Mouse (Mus musculus) forebrain, postnatal 0 days (tissue): ENCODE results near the gene Polr2f. TPM values are rescaled to one million over a fixed set of nuclear protein-coding genes. Genes with fewer than 3 reads are reported as not detected.
A peak's percentile ranks its signal among the peaks of the same experiment; 100 is the strongest.

Source experiments
- ATAC-seq: fragments of 200-750 bp; cut with Nextera tagmentation; 2 replicates; pipeline ENCODE4 v1.8.0; 2017; ENCODE audit warnings: mild to moderate bottlenecking, moderate library complexity
- DNase-seq: peaks from one replicate; pipeline ENCODE4 v3.0.0-alpha.2; 2015
- H3K27ac ChIP-seq: fragments of 300-500 bp; sonication (generic); 2 replicates; pipeline ENCODE4 v1.5.1; 2014; ENCODE audit warnings: low read depth, mild to moderate bottlenecking, antibody characterized with exemption, low read length, moderate library complexity, mixed read lengths
- H3K27me3 ChIP-seq: fragments of 300-500 bp; sonication (generic); 2 replicates; pipeline ENCODE4 v1.6.1; 2014; ENCODE audit warnings: mild to moderate bottlenecking, low read length, mixed read lengths; ENCODE audit not compliant: insufficient read depth
- H3K36me3 ChIP-seq: fragments of 300-500 bp; sonication (generic); 2 replicates; pipeline ENCODE4 v1.6.1; 2014; ENCODE audit warnings: mild to moderate bottlenecking, moderate library complexity; ENCODE audit not compliant: insufficient read depth
- H3K4me1 ChIP-seq: fragments of 300-500 bp; sonication (generic); 2 replicates; pipeline ENCODE4 v1.6.1; 2014; ENCODE audit warnings: antibody characterized with exemption; ENCODE audit not compliant: insufficient read depth
- H3K4me2 ChIP-seq: fragments of 300-500 bp; sonication (generic); 2 replicates; pipeline ENCODE4 v1.6.1; 2014; ENCODE audit warnings: low read depth, mild to moderate bottlenecking, moderate library complexity
- H3K4me3 ChIP-seq: fragments of 300-500 bp; sonication (generic); 2 replicates; pipeline ENCODE4 v1.5.1; 2014; ENCODE audit warnings: low read depth, low read length, mixed read lengths
- H3K9ac ChIP-seq: fragments of 300-500 bp; sonication (generic); 2 replicates; pipeline ENCODE4 v1.6.1; 2014; ENCODE audit warnings: mild to moderate bottlenecking
- H3K9me3 ChIP-seq: fragments of 300-500 bp; sonication (generic); 2 replicates; pipeline ENCODE4 v1.6.1; 2016; ENCODE audit warnings: low read length
- CTCF ChIP-seq: sonication (generic); IDR thresholded peaks from 2 replicates; pipeline ENCODE4 v1.5.1; 2016; ENCODE audit warnings: antibody characterized with exemption, control low read depth, low read depth
- WGBS: fragments of 180-500 bp; shearing (Covaris S2); extraction: QIAGEN DNeasy Blood & Tissue Kit; methylation state at CpG from one replicate; pipeline ENCODE4 v1.1.7; 2014; 5-methylcytosine and 5-hydroxymethylcytosine counted together
- polyA plus RNA-seq: library from polyadenylated mRNA; unstranded; fragments of >200 nt; fragmentation: Nextera tagmentation; extraction: Ambion mirVana; gene quantifications from 2 replicates; pipeline ENCODE4 v1.2.1, GENCODE M21; 2015
- total RNA-seq: library from RNA; depleted of rRNA; stranded (reverse); fragments of >200 nt; gene quantifications from 2 replicates; pipeline ENCODE4 v1.2.3, GENCODE M21; 2014

The Polr2f gene
- total and polyA plus RNA-seq, 2 experiments from 2014 or later = 48.6 to 362 TPM

DNA sequence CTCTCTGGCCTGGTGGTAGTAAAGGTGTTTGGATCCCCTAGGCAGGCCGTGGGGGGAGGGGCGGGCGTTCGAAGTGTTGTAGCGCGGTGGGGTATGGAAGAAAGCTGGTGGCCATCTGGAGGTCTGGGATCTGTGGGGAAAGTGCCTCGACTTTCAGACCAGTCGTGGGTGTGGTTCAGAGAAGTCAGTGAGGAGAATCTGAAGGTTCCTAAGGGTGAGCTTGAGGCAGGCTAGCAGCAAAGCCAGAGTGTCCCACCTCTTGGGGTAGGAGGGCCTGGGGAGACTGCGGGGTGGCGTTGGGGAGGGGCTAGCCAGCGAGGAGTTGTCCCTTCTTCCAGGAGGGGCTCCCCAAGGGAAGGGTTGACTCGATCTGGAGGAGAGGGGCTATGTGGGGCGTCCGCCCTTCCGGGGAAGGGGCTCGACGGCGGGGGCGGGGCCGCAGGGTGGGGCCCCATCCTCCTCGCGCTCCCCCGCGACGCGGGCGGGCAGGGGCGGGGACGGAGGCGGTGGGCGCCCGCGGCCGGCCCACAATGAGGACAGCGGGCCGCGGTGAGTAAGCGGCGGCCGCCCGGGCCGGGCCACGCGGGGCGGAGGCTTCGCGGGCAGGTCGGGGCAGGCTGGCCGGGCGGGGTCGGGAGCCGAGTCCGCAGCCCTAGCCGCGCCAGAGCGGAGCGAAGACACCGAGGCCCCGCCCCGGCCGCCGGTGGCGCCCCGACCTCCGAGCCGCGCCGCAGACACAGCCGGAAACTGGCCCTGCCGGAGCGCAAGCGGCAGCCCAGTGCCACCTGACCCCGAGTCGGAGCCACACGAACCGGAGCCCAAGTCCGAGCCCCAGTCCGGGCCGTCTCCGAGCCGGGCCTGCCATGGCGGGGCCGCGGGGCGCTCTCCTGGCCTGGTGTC lies 32.1 kb upstream of the Polr2f start, which contains the start of gene Micall1:
TSS of gene Micall1 (plus strand) at position 478 of the 900 bp plus-strand sequence.
- Histone ChIP-seq H3K9ac (peak within 1 kb of the TSS; percentile 91), H3K27me3 (no peaks in the 10 kb centered on the region), H3K4me3 (peak within 1 kb of the TSS; percentile 86), H3K36me3 (no peaks in the 10 kb centered on the region), H3K27ac (peak within 1 kb of the TSS; percentile 69), H3K4me1 (peaks cover 22% of the 10 kb centered on the region; the same call in 1 of the 2 replicates), H3K4me2 (peak within 1 kb of the TSS; percentile 98), H3K9me3 (no peaks in the 10 kb centered on the region)
- DNase-seq (peak; percentile 38), ATAC-seq (peak; percentile 70)
- WGBS = under 1% methylated on average over 81 of the region's 85 CpGs
- no peak for TF ChIP-seq CTCF

DNA sequence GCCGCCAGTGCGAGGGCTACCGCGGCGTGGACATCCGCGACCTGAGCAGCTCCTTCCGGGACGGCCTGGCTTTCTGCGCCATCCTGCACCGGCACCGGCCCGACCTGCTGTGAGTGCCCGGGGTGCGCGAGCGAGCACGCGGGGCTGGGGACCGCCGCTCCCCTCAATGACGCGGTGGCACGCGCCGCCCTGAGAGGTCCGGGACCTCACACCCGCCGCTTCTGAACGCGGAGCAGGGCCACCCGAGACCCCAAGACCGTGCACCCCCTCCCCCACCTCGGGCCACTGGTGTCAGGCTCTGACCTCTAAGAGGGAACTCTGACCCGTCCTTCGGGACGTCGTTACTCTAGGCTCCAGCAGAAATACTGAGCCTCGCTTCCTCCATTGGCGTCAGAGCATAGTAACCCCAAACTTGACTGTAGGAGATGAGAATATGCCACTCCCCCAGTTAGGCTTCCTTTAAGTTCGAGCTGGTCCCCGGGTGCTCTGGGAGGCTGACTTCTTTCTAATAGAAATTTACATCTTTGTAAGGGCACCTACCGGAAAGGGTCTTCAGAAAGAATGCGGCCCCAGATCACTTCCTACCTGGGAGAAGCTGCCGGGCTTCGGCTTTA lies 31.4 kb upstream of the Polr2f start:
- Histone ChIP-seq H3K9ac (peak overlapping the region; percentile 91), H3K9me3 (no peaks in the 10 kb centered on the region), H3K27ac (peak overlapping the region; percentile 69), H3K27me3 (no peaks in the 10 kb centered on the region), H3K4me2 (peak overlapping the region; percentile 98), H3K4me1 (peaks cover 22% of the 10 kb centered on the region; the same call in 1 of the 2 replicates), H3K4me3 (peak overlapping the region; percentile 86), H3K36me3 (0 out of 2 replicates have a peak, but pooled peaks cover under 1% of the 10 kb centered on the region)
- no peak for TF ChIP-seq CTCF
- ATAC-seq (peak; percentile 70), DNase-seq (peak; percentile 47)
- WGBS = 2% methylated on average over 41 of the region's 46 CpGs

DNA sequence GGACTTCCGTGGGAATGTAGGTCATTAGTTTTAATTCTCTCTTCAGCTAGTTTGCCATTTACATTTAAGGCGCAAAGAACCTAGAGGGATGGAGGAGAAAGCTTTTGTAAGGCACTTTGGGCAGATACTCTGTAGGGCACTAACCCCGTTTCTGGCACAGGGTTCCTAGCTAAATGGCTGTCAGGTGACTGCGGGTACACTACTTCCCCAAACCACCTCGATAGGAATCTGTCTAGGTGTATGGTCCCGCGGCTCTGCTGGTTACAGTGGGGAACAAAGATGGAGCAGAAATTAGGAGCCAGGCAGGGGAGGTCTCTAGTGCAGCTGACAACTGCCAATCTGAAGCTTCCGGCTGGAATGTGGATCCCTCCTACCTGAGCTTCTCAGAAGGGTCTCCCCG lies 30.8 kb upstream of the Polr2f start:
- peak overlapping the region; percentile 91 for H3K9ac ChIP-seq
- no peak for TF ChIP-seq CTCF
- peak overlapping the region; percentile 86 for H3K4me3 ChIP-seq
- DNase-seq (no peak), ATAC-seq (no peak)
- 0 out of 2 replicates have a peak, but pooled peaks cover 7% of the 10 kb centered on the region for H3K36me3 ChIP-seq
- H3K27me3 ChIP-seq = no peaks in the 10 kb centered on the region
- peak overlapping the region; percentile 98 for H3K4me2 ChIP-seq
- H3K27ac ChIP-seq = no peak overlapping the region
- H3K9me3 ChIP-seq = no peaks in the 10 kb centered on the region
- 19% methylated on average over 9 of the region's 9 CpGs for WGBS
- H3K4me1 ChIP-seq = peaks cover 22% of the 10 kb centered on the region; the same call in 1 of the 2 replicates

DNA sequence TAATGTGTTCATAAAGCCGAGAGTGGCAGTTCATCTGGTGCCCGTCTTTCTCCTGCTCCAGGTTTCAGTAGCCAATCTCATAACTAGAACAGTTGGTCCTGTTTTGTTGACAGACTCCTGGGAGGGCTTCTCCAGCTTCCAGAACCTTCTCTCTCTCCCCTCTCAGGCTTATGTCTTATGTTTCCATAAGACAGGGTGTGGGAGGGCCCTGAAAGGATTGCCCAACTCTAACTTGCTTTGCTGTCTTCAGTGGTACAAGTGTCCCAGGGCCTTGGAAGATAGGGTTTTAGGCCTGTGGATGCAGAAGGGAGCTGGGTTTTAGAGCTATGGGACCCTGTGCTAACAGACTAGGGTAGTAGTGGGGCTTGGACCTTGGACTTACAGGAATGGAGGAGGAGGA lies 30.3 kb upstream of the Polr2f start:
- H3K4me1 ChIP-seq = peaks cover 22% of the 10 kb centered on the region; the same call in 1 of the 2 replicates
- ATAC-seq (no peak), DNase-seq (no peak)
- H3K4me3 ChIP-seq = peak overlapping the region; percentile 86; the same call in 1 of the 2 replicates
- TF ChIP-seq CTCF = no peak
- WGBS = 42% methylated on average over 2 of the region's 2 CpGs
- H3K27me3 ChIP-seq = no peaks in the 10 kb centered on the region
- 0 out of 2 replicates have a peak overlapping the region, but pooled peaks have one; percentile 91 for H3K9ac ChIP-seq
- no peaks in the 10 kb centered on the region for H3K9me3 ChIP-seq
- no peak overlapping the region for H3K27ac ChIP-seq
- H3K4me2 ChIP-seq = peak overlapping the region; percentile 98
- 0 out of 2 replicates have a peak, but pooled peaks cover 12% of the 10 kb centered on the region for H3K36me3 ChIP-seq

DNA sequence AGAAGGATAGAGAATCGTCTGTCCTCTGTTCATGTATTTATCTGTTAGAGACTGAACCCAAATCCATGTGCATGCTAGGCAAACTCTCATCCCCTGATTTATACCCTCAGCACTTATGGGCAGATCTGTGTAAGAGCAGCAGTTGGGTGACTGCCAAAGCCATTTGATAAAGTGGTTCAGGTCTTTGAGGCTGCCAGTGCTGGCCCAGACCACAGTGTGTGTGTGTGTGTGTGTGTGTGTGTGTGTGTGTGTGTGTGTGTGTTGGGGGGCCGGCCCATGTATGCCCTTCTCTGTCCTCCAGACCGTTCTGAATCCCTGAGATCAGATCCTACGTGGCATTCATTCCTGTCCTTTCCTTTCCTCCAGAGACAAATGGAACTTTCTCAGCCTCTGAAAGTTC lies 29.0 kb upstream of the Polr2f start:
- no peaks in the 10 kb centered on the region for H3K9me3 ChIP-seq
- TF ChIP-seq CTCF = no peak

DNA sequence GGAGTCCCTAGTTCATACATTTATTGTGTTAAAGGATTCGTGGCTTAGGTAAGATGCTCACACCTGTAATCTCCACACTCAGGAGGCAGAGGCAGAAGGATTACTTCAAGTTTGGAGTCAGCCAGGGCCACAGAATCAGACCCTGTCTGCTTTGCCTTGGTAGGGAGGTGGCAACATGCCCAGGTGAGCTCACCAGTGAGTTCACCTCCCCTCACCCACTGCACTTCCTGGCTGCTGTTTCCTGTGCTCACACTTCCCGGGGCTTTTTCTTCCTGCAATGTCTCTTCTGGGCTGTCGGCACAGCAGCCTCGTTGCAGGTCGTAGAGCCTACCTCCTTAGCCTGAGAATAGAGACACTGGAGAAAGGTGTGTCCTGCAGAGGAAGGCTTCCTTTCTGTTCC lies 25.5 kb upstream of the Polr2f start:
- 78% methylated on average over 5 of the region's 5 CpGs for WGBS

More for the DNA sequence above, 29.0 kb upstream of the Polr2f start:
- 65% methylated on average over 4 of the region's 4 CpGs for WGBS
- no peak overlapping the region for H3K4me2 ChIP-seq
- no peak overlapping the region for H3K27ac ChIP-seq
- no peak overlapping the region for H3K9ac ChIP-seq
- peak; percentile 19 for DNase-seq
- no peak for ATAC-seq
- peaks cover 22% of the 10 kb centered on the region; the same call in 1 of the 2 replicates for H3K4me1 ChIP-seq
- H3K4me3 ChIP-seq = no peak overlapping the region
- H3K27me3 ChIP-seq = no peaks in the 10 kb centered on the region
- H3K36me3 ChIP-seq = 0 out of 2 replicates have a peak, but pooled peaks cover 14% of the 10 kb centered on the region

More for the DNA sequence above, 25.5 kb upstream of the Polr2f start:
- no peak overlapping the region for H3K4me3 ChIP-seq
- H3K27me3 ChIP-seq = no peaks in the 10 kb centered on the region
- no peaks in the 10 kb centered on the region for H3K9me3 ChIP-seq
- peaks cover 29% of the 10 kb centered on the region for H3K36me3 ChIP-seq
- no peak for ATAC-seq
- no peak for TF ChIP-seq CTCF
- H3K4me2 ChIP-seq = no peak overlapping the region
- no peak overlapping the region for H3K9ac ChIP-seq
- H3K4me1 ChIP-seq = peaks cover 12% of the 10 kb centered on the region; the same call in 1 of the 2 replicates
- no peak for DNase-seq
- H3K27ac ChIP-seq = no peak overlapping the region
